Comparison of ENCODE assay signal across 13 mouse cellular contexts in the genomic region with DNA sequence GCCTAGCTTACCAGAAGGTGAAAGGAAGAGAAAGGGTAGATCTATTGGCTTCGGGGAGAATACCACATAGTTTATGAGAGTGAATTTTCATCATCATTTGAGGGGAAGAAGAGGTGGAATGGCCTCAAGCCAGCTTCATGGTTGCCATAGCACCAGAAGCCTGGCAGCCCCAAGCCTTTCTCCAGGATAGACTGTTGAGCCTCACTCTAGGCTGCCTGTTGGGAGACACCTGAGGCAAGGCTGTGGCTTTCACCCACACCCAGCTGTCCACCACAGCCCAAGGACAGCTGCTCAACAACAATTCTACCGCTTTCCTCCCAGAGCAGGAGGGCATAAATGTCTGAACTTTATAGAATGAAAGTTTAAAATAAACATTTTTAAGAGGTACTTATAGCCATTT. TPM values are rescaled to one million over a fixed set of nuclear protein-coding genes. Genes with fewer than 3 reads are reported as not detected.
DNase-seq lines count a peak whose midpoint lies in the region; ATAC-seq and TF ChIP-seq lines count a peak whose summit lies in the region.
"Had no signal": no experiment of that assay in that cellular context is flagged by ENCODE, and none has a peak within 500 bp of the region (broad histone marks: within the 10 kb centered on the region; RNA-seq: fewer than 3 reads in every experiment).

No protein-coding gene starts in this region.

- DNase-seq in midbrain, embryonic 11.5 days (ENCODE audit: low spot score, missing footprints) = no peak
- DNase-seq in cerebellum, postnatal 10 days = peak; percentile 61 to 71
- DNase-seq in layer of hippocampus, adult 2 months (ENCODE audit: low spot score in 2 of 2) = peak in 1 of 2 experiments; percentile 61
- no peak for DNase-seq in gastrocnemius, postnatal 14 days
- DNase-seq in kidney, postnatal 4 days = no peak
- DNase-seq in adrenal gland, postnatal 4 days (ENCODE audit: low spot score in 2 of 2) = no peak
- DNase-seq: heart, adult 2 months; lung, postnatal 14 days; right cerebral cortex, postnatal 4 days had no signal

- no peaks in the 10 kb centered on the region for H3K9me3 ChIP-seq in midbrain, embryonic 13.5 days
- H3K9me3 ChIP-seq in midbrain, embryonic 11.5 days (ENCODE audit: control insufficient read depth, low read length) = no peaks in the 10 kb centered on the region
- no peaks in the 10 kb centered on the region for H3K9me3 ChIP-seq in neural tube, embryonic 13.5 days
- H3K9me3 ChIP-seq: embryonic facial prominence, embryonic 15.5 days had no signal

- 0 out of 2 replicates have a peak overlapping the region, but pooled peaks have one; percentile 6 for H3K4me3 ChIP-seq in midbrain, embryonic 13.5 days (replicated peaks)
- H3K4me3 ChIP-seq in midbrain, embryonic 11.5 days (ENCODE audit: low read depth, low read length) = no peak overlapping the region
- peak overlapping the region; percentile 78 for H3K4me3 ChIP-seq in layer of hippocampus, adult 2 months
- peak overlapping the region; percentile 64 for H3K4me3 ChIP-seq in neural tube, embryonic 13.5 days
- H3K4me3 ChIP-seq: embryonic facial prominence, embryonic 15.5 days; heart, adult 2 months had no signal

- H3K4me2 ChIP-seq in midbrain, embryonic 13.5 days (replicated peaks) = peak overlapping the region; percentile 79
- no peak overlapping the region for H3K4me2 ChIP-seq in midbrain, embryonic 11.5 days
- H3K4me2 ChIP-seq in neural tube, embryonic 13.5 days = peak overlapping the region; percentile 80
- H3K4me2 ChIP-seq: embryonic facial prominence, embryonic 15.5 days had no signal

- 81% methylated on average over 2 of the region's 2 CpGs for WGBS in midbrain, embryonic 13.5 days
- 85% methylated on average over 2 of the region's 2 CpGs for WGBS in midbrain, embryonic 11.5 days
- 60% methylated on average over 2 of the region's 2 CpGs for WGBS in neural tube, embryonic 13.5 days

- no peaks in the 10 kb centered on the region for H3K27me3 ChIP-seq in midbrain, embryonic 13.5 days
- H3K27me3 ChIP-seq in midbrain, embryonic 11.5 days (ENCODE audit: control insufficient read depth, insufficient read depth, low read length) = no peaks in the 10 kb centered on the region
- no peaks in the 10 kb centered on the region for H3K27me3 ChIP-seq in neural tube, embryonic 13.5 days
- H3K27me3 ChIP-seq: CH12.LX had no signal

- no peak overlapping the region for H3K9ac ChIP-seq in midbrain, embryonic 13.5 days (replicated peaks)
- no peak overlapping the region for H3K9ac ChIP-seq in midbrain, embryonic 11.5 days (ENCODE audit: low read length)
- H3K9ac ChIP-seq in neural tube, embryonic 13.5 days = peak overlapping the region; percentile 84
- H3K9ac ChIP-seq: embryonic facial prominence, embryonic 15.5 days had no signal

- peaks cover 49% of the 10 kb centered on the region for H3K4me1 ChIP-seq in midbrain, embryonic 13.5 days (replicated peaks)
- peaks cover 8% of the 10 kb centered on the region; the same call in 1 of the 2 replicates for H3K4me1 ChIP-seq in midbrain, embryonic 11.5 days (ENCODE audit: control insufficient read depth, insufficient read depth, low read length)
- H3K4me1 ChIP-seq in neural tube, embryonic 13.5 days (replicated peaks) = peaks cover 56% of the 10 kb centered on the region

- no peak overlapping the region for H3K27ac ChIP-seq in midbrain, embryonic 13.5 days
- H3K27ac ChIP-seq in midbrain, embryonic 11.5 days (ENCODE audit: low read depth, low read length) = no peak overlapping the region
- peak overlapping the region; percentile 97 for H3K27ac ChIP-seq in layer of hippocampus, adult 2 months
- no peak overlapping the region for H3K27ac ChIP-seq in neural tube, embryonic 13.5 days (replicated peaks)
- H3K27ac ChIP-seq: embryonic facial prominence, embryonic 15.5 days; heart, adult 2 months had no signal

- no peaks in the 10 kb centered on the region for H3K36me3 ChIP-seq in midbrain, embryonic 13.5 days
- no peaks in the 10 kb centered on the region for H3K36me3 ChIP-seq in midbrain, embryonic 11.5 days (ENCODE audit: control insufficient read depth, insufficient read depth, low read length)
- H3K36me3 ChIP-seq in neural tube, embryonic 13.5 days = no peaks in the 10 kb centered on the region
- H3K36me3 ChIP-seq: embryonic facial prominence, embryonic 15.5 days had no signal

- no peak for ATAC-seq in midbrain, embryonic 13.5 days
- no peak for ATAC-seq in midbrain, embryonic 11.5 days (ENCODE audit: low FRiP score)
- ATAC-seq in neural tube, embryonic 13.5 days (ENCODE audit: low read depth) = no peak

- no peak for TF ChIP-seq CTCF in layer of hippocampus, adult 2 months (conservative IDR thresholded peaks at IDR 0.05)

- intact Hi-C loops in gastrocnemius, postnatal 14 days (cut with DNase I; ENCODE audit: low total_unique reads) = no loop called here

RNA-seq across cellular contexts. Expression of a gene that starts 8.1 kb away (rescaled TPM):
- polyA plus RNA-seq in midbrain, embryonic 13.5 days (2015; fragmentation: Nextera tagmentation; extraction: Ambion mirVana) = 30.8 and 31.2 TPM in 2 replicates
- polyA plus RNA-seq in midbrain, embryonic 11.5 days (2014; fragmentation: Nextera tagmentation; extraction: Ambion mirVana) = 15.5 and 17.5 TPM in 2 replicates
- 100 to 1,000 TPM; 101 to 112 TPM for total RNA-seq in layer of hippocampus, adult 2 months (2021)
- 26.9 and 28.6 TPM in 2 replicates for polyA plus RNA-seq in neural tube, embryonic 13.5 days (2015; fragmentation: Nextera tagmentation; extraction: Ambion mirVana)
- under 1 TPM; 0.44 to 0.49 TPM for total RNA-seq in gastrocnemius, postnatal 14 days (2021)
- total RNA-seq in adrenal gland, postnatal 4 days (2021) = 1 to 10 TPM; 4.9 to 6.0 TPM
- total RNA-seq: CH12.LX had no signal

Comparison
In these comparisons a context has a peak if more than half of its experiments do, and no peak if none do; other contexts are left out.
1. DNase-seq: peak in cerebellum, postnatal 10 days (2 of 2); none in midbrain, embryonic 11.5 days (single experiment), gastrocnemius, postnatal 14 days (single experiment), kidney, postnatal 4 days (0 of 2) and adrenal gland, postnatal 4 days (0 of 2).
2. RNA of a gene that starts 8.1 kb away (total RNA-seq): 101 to 112 TPM in layer of hippocampus, adult 2 months; 4.9 to 6.0 TPM in adrenal gland, postnatal 4 days and 0.44 to 0.49 TPM in gastrocnemius, postnatal 14 days; every median in the first group is over 10 times any median in the second.